Mouse (Mus musculus): ENCODE data around the gene Scn1b.

- no peak for TF ChIP-seq POLR2A (IDR thresholded peaks at IDR 0.05; ENCODE audit: insufficient read depth, low read depth, low read length)
- no peak for TF ChIP-seq EP300 (IDR thresholded peaks at IDR 0.05; ENCODE audit: insufficient read depth, low read depth, low read length)
These were observed 52.1 kb downstream of the Scn1b start for GRCm38 (mm10) chr7:31074713-31075069.
